Mouse (Mus musculus) gastrocnemius, adult 18-20 months (tissue): Measurements from ENCODE around the gene Ugt1a6a. TPM values are rescaled to one million over a fixed set of nuclear protein-coding genes. Genes with fewer than 3 reads are reported as not detected.

Experiments
- DNase-seq: peaks from one replicate; pipeline ENCODE4 v3.0.0; 2021; ENCODE audit warnings: low spot score
- total RNA-seq, 2 experiments: library from RNA; stranded (reverse); gene quantifications; 2 replicates each; pipeline ENCODE4 v1.2.3; 2021

Ugt1a6a gene
- total RNA-seq, 2 experiments from 2014 or later, result 0.66 to 1.4 TPM

DNA sequence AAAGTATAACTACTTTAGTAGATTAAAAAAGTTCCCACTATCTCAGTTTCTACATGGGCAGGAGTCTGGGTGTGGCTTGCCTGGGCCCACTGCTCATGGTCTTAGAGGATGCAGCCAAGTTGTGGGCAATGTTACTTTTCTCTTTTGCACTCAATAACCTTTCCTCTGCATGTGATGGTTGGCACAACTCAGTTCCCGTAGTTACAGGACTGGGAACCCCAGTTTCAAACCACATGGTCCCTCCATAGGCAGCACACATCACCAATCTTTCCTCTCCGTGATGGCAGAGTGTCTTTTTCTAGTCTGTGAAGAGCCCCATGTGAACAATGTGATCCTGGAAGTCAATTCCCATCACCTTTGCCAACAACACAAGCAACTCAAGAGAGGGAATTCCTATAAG, 92.9 kb downstream of the Ugt1a6a start:
- no peak for DNase-seq

DNA sequence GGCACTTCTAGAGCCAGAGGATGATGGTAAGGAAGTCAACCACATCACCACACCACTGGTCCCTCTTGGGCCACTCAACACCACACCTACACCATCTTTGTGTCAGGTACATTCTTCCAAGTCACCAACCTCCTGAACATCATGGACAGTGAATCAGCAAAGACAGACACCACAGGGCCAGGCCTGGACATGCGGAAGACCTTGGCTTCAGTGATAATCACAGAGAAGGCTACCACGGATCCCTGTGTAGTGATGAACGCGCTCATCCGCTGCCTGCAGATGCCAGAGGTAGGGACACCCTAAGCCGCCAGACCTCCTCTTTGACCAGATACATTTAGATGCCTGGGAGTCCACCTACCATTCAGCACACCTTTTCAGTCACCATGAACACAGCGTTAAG, 93.5 kb downstream of the Ugt1a6a start:
- DNase-seq, result no peak

DNA sequence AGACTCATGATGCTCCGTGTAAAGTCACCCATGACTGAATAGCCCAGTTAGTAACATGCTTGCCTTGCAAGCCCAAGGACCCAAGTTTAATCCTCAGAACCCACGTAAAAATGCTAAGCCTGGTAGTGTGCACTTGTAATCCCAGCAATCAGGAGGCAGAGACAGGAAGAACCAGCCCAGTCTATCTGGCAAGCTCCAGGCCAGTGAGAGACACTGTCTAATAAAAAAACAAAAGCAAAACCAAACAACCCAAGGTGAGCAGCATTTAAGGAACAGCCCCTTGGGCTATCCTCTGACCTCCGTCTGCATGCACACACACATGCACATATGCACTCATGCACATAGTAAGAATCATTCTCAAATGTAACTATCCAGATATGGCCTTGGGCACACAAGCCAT, 95.0 kb downstream of the Ugt1a6a start:
- DNase-seq, result no peak

DNA sequence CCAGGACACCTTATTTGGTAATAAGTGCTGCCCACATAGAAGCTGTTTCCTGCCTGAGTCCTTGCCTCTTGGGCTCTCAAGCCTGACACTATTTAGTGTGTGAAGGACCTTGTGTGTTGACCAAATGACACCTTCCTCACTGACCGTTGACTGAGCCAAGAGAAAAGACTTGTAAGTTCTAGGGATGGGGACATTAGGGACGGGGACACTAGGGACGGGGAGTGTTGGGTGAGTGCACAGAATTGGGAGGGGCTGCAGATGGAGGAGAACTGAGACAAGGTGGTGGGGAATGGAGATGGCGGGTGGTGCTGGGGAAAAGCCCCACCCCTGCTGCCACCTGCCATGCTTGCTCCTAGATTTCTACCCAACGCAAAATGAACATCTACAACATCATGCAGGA, 95.4 kb downstream of the Ugt1a6a start:
- DNase-seq, result no peak

DNA sequence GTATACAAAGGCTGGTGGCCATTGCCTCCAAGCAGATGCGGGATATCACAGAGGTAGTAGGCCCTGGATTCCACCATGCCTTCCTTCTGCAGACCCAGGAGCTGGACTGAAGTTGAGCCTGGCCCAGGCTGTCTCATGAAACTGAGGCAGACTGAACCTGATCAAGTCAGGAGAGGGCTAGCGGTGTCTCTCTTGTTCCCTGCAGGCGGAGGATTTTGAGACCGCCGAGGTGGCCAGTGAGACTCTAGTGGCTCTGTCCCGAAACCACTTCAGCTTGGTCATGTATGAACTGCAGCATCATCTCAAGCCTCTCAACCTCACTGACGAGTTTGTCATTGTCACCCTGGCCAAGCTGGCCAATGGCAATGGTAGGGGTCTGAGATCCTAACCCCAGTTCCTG, 95.8 kb downstream of the Ugt1a6a start:
- DNase-seq, result no peak

DNA sequence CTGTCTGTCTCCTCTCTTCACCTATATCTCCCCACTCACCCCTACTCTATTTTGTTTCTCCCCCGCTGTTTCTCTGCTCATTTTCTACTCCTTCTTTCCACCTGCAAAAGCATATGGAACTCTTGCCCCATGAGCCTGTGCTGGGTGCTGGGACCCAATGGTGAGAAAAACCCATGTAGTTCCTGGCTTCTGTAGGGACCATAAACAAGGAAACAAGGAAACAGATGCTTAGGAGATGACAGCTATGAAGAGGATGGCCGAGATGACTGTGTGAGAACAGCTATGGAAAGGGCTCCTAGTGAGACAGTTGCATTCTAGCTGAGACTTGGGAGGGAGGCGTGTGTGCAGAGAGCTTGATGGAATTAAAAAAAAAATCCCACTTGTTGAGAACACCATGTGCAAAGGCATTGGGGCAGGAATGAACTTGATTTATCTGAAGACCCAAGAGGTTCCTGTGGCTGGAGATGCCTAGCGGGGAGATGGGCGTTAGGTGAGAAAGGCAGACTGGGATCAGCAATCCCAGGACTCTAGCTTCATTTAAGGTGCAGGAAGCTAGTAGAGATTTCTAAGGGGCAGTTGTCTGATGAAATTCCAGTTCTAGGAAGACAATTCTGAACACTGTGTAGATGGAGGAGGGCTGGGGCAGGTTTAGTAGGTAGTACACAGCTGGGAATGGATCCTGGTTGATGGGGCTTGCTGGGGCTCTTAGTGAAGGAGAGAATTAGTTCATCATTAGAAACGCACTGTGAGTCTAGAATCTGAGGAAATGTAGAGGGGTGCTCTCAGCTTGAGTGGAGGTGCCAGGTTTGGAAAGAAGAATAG, 96.6 kb downstream of the Ugt1a6a start:
- no peak for DNase-seq

DNA sequence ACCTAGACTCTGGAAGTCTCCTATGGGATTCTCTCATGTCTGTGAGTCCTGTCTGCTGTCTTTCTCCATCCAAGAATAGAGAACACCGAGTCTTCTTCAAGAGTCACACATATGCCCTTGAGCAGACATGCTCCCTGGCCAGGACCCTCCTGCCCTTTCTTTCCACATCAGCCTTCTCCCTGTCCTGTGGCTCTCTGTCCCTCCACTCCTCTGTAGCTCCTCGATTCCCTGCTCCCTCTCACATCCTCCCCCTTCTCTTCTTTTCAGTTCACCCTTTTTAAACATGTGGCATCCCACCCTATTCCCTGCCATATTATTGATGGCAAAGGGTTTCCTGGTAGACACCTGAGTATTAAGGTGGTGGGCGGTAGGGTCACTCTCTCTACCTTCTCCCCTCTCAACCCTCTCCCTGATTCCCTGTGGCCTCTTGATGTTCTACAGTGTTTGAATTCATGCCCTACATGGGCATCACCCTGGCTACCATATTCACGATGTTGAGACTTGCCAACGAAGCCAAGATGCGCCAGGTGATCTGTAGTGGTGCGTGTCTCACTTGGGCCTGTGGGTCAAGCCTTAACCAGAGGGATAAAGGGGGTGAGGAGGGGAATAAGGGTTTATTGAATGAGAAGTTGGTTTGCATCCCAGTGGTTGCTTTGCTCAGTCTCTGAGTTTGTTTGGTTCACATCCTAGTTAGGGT, 97.3 kb downstream of the Ugt1a6a start:
- DNase-seq, result no peak

DNA sequence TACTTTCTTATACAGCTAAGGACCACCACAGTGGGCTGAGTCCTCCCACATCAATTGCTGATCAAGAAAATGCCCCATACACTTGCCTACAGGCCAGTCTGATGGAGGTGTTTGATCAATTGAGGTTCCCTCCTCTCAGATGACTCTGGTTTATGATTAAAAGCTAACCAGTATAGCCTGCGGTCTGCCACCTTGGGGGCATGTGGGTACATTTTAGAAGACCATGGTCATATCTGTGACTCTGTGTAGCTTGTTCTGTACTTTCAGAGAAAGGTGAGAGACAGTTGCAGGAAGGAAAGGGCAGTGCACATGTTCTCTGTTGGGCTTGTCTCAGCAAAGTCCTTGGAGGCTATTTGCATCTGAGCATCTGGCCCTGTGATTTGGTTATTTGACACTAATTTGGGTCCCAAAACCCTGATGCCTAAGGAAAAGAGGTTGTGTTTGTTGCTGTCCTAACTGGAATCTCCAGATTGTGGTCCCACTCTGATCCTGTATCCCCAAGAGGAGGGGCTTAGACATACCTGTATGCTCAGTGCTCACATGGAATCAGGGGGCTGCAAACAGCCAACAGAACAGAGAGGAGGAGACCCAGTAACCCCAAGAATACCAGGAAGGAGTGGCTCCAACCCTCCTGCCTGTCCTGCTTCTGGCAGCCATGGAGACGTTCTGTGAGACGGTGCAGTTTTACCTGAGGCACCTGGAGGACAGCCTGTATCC, 98.2 kb downstream of the Ugt1a6a start:
- no peak for DNase-seq

DNA sequence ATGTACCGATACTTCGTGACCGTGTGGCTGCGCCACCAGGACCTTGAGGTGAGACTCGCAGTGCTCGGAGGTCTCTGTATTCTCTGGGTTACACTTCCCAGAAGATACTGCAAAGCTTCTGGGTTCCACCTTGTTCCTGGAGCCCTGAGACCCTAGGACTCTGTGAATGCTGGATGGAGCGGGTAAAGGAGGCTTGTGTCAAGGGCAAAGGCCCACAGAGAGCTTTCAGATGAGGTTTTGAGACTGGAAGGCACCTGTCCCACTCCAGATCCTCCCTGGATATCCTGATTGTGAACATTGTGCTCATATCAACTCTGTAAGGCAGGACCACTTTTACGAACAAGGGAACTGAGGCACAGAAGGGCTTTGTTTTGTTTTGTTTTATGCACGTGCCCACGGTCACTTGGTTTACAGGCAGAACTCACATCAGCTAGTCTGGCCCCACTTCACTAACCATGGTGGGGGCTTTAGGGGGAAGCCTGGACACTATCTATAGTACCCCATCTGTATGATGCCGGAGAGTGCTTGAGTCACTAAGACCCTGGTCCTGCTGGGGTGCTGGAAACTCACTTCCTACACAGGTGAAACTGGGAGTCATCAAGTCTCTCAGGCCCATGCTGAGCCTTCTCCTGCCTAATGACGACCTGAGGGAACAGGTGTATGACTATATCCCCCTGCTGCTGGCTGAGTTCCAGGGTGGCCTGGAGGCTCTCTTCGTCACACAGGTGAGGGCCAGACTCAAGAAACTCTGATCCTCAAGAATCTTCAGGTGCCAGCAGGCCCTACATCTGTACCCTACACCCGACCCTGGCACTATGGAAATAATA, 99.0 kb downstream of the Ugt1a6a start:
- DNase-seq, result no peak

DNA sequence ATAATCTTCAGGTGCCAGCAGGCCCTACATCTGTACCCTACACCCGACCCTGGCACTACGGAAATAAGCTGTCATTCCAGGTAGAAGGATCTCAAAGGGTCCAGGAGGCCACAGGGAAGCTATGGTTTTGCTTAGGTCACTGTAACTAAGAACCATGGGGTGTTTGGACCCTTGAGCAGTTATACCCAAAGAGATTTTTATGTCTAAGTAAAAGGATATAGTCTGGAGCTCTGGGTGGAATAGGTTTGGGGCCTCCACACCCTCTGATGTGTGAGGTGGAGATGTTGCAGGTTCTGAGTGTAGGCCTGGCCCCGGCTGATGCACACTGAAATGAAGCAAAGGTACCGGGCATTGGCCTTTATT, 99.6 kb downstream of the Ugt1a6a start:
- DNase-seq, result no peak

DNA sequence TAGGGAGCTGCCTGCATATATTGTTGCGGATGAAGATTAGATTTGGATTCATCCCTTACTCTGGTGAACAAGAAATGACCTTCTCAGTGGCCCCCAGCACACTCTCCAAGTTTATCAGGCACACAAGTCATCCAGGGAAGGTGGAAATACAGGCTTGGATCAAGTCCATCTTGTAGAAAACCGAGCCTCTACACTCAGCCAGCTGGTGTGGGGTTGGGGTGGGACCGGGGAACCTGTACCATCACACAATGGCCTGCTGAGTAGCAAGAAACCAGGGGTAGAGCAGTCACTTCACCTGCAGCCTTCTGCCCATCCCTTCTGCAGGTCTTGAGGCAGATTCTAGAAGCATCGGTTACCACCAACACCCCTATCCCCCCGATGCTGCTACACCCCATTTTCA, 100.0 kb downstream of the Ugt1a6a start:
- no peak for DNase-seq

DNA sequence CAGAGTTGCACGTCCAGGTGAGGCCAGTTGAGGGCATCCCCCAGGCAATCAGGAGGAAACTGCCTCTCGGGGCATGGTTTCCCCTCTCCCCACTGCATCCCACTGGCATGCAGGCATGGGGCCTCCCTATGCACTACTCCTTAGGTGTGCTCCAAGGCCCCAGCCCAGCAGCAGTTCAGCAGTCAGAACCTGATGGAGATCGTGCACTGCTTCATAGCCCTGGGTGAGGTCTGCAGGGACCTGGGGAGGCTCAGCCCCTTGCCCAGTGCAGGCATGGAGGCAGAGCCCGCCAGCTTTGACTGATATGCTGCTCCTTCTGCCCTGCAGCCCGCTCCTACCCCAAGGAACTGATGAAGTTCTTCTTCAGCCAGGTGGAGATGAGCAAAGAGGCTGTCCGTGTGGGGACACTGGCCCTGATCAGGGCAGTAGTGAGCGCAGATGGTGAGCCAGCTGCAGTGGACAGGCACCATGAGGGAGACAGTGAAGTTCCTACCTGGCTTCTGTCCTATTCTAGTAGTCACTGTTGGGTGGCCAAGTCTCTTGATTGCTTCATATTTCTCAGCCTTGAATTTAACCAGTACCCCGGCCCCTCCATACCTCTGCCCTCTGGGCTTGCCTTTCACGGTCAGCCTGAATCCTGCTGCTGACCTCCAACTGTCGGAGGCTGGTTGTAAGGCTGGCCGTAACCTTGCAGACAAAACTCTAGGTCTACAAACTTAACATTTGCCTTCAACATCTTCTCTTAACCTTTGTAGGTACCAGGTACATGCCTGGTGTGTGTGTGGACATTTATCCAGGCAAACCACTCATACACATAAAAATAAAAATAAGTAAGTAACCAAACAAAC, 100.7 kb downstream of the Ugt1a6a start:
- no peak for DNase-seq

DNA sequence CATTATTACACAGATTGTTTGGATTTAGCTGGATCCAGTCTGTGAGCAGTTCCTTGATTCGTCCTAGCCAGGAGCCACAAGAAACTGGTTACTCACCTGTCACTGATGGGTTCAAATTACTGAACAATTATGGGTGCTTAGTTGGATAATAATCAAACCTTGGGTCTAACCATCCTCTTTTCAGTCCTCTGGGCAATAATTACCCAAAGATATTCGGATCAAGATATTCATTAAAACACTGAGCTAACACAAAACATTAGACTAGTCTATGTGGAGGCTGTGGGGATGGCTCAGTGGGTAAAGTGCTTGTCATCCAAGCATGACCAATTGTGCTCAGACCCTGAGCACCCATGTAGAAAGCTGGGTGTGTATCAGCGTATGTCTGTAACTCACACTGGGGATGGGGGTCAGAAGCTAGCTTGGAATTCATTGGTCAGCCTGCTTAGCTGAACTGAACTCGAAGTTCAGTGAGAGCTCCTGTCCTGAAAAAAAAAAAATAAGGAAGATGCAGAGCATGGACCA, 101.3 kb downstream of the Ugt1a6a start:
- DNase-seq, result no peak

DNA sequence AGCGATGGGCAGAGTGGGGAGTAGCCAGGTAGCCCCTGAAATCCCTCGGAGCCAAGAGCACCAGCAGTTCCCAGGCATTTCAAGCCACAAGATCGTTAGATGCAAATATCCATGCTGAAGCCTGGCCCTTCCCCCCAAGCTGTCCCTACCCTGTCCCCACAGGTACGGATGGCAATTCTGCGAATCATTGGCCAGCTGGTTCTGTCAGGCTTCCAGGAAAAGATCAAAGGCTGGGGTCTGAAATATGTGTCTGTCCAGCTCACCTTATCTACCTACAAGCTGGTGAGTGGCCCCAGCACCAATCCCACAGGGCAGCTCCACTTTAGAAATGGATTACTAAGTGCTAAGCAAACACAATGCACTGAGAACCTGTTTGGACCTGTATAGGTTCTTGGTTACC, 102.7 kb downstream of the Ugt1a6a start:
- DNase-seq, result no peak

DNA sequence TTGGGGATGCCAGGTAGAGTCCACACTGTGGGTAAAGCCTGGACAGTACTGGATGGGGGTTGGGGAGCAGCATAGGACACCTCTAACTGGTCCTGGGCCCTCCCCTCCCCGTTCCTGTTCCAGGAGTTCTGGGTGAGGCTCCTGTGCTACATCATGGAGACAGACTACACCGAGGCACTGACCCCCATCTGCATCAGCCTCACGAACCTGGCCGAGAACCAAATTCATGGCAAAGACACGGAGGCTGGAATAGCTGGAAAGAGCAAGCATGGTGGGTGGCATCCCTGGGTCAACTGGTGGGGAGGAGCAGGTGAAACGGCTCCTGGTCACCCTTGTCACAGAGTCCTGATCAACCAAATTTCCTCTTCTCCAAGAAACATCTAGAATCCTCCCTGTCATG, 104.2 kb downstream of the Ugt1a6a start:
- no peak for DNase-seq

DNA sequence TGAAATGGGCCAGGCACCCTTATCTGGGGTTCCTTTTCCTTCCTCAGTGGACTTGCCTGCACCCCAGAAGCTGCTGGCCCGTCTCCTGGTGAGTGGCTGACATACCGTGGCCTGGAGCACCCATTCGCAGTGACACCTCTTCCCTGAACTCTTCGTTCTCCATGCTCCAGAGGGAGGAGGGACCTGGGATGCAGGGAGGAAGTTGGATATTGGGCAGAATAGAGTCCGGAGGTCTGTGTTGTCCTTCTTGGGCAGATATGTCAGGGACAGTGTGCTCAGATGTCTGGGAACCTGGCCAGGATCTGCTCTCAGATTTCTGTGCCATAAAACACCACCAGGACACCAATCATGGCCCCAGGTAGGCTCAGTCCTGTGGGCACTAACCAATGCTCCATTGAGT, 105.5 kb downstream of the Ugt1a6a start:
- no peak for DNase-seq

DNA sequence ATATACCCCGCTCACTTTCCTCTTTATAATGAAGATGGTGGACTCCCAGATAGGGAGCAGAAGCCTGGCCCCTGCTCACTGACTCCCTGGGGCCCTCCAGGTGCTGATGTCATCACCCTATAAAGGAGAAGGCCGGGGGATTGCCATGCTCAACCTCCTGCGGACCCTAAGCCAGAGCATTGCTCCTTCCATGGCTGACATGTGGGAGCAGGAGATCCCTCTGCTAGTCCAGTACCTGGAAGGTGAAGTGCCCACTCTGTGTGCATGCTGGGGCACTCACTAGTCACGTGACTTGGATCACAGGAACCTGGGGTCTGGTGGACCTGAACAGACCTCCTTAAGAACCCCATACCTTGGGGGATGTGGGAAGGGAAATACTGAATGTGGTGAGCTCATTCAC, 106.0 kb downstream of the Ugt1a6a start:
- DNase-seq, result no peak

DNA sequence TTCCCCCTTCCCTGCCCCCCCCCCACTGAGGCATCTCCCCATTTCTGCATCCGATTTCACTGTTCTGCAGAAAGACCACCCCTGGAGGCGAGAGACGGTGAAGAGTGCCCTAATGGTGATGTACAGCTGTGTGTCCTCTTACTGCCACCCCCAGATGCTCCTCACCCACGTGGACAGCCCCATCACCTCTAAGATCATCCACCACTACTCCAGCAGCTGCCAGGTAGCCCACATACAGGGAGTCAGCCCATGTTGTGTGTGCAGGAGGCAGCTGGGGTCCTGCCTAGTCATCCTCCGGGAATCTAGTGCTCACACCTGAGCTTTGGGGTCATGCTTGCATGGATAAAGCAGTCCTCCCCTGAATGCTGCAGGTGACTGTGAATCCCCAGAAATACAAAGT, 109.3 kb downstream of the Ugt1a6a start:
- DNase-seq, result no peak

DNA sequence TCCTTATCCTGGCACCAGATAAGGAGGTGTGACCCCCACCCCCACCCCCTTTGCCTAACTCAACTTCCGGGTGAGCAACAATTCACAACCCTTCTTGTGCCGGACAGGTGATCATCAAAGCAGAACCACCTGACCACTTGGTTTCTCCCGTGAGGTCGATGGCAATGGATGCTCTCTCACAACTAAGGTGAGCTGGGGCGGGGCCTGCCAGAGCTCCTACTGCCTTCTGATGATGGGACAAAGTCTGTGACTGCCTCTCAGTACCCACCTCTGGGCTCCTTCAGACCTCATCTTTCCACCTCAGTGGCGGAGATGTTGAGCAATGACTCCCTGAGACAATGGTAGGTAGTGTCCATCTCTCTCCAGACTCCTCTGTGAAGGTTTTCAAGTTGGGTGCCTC, 111.3 kb downstream of the Ugt1a6a start:
- no peak for DNase-seq

DNA sequence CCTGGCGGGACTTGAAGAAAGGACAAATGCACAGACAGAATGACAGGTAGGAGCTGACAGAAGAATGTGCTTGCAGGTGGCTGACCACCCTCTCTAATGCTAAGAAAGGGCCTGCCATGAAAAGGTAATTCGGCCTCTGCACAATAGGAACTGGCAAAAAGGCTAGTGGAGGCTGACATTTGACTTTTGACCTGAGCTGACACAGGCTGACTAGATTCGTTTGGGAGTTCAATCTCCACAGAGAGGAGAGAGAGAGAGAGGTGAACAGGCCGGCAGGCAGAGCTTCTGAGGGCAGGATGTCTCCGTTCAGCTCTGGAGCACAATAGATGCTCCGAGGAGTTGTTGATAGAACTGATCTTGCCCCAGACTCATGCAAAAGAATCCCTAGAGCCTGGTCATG, 111.8 kb downstream of the Ugt1a6a start:
- DNase-seq, result no peak

DNA sequence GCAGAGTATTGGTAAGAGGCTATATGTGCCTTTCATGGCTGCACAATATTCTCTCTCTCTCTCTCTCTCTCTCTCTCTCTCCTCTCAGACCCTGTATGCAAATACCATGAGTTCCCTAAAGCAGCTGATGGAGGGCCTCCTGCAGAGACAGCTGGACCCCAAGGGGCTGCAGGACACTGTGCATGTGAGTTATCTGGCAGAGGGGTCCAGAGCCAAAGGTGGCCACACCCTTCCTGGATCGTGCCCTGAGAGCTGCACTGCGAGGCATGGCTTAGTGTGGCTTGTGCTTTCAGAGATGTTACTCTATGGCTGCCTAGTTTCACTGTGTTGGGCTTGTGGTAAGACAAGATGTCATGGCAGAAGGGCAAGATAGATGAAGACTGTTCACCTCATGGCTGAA, 113.1 kb downstream of the Ugt1a6a start:
- DNase-seq, result no peak
